Mouse (Mus musculus): ENCODE measurements around the gene Mindy1.

Mindy1 gene

DNA sequence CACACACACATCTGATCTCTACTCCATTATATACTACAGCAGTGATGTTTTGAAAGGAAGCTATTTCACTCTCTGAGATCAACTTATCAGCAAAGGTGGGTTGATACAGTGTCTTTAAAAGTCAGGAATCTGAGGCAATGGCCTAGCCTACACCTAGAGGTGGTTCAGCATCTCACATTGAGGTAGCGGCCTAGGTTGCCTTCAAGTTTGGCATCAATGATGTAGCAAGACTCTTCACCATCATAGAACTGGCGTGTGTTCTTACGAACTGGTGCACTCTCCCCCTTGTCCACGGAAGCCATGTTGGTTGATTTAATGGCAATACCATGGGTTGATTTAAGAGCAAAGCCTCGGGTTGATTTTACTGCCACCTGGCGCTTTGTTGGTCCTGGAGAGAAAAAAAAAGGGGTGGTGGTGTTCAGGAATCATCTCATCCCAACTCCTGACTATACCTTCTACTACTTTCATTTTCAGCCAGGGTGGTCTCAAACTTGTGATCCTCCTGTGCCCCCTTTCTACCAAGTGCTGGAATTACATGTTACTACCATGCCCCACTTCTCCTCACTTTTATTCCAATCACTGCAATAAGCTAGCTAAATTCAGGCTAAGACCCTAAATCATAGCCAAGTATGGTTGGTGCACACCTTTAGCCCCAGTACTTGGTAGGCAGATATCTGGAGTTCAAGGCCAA lies 43.5 kb downstream of the Mindy1 start:
- DNase-seq, result no peak

DNA sequence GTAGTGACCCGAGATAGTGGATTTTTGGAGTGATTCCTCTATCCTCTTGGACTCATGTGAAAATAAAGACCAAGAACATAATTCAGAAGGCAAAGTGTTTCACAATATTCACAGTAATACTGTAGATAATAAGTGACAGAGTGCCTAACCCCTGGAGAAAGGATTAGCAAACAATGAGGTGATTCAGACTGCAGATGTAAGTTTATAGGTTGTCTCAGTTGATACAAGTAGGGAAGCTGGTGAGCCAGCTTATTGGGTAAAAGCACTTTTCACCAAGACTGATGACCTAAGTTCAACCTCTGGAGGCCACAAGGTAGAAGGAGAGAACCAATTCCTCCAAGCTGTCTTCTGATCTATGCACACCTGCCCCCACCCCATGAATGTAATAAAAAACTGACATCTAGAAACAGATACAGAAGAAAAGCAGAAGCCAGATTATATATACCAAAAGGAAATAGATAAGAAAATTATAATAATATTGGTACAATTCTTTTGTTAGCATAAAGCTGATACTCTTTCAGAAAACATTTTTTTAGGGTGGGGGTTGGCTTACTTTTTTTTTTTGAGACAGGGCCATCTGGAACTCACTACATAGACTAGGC lies 47.8 kb downstream of the Mindy1 start:
- DNase-seq, result no peak

DNA sequence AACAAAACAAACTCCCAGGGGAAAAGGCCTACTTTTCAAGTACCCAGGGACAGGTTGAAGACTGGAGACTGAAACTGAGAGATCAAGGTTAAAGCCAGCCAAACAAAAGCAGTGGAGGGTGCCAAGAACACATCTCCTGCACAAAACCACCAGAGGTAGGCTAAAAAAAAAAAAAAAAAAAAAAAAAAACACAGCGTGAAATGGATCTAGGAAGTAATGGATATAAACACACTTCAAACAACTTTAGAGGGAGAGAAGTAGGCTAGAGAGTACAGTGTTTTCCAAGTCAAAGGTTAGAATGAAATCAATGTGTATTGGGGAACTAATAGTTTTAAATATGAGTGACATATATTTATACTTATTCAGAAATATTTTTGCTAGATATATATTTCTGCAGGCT lies 50.4 kb downstream of the Mindy1 start:
- no peak for DNase-seq

DNA sequence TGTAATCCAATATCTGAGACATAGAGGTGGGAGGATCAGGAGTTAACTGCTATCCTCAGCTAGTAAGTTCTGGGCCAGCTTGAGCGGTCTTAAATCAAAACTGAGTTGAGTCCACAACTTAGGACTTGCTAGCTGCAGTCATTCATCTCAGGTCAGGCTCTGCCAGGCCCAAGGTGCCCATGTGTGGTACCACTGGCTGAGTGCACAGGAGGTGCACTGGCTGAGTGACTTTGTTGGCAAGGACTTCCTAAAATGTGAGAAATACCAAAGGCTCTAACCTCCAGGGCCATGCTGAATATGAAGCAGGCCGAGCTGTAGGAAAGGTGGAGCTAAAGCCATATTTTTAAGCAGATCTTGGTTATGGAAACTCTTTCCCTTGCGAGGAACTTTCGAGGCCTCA lies 56.2 kb downstream of the Mindy1 start:
- peak; percentile 86 for DNase-seq

DNA sequence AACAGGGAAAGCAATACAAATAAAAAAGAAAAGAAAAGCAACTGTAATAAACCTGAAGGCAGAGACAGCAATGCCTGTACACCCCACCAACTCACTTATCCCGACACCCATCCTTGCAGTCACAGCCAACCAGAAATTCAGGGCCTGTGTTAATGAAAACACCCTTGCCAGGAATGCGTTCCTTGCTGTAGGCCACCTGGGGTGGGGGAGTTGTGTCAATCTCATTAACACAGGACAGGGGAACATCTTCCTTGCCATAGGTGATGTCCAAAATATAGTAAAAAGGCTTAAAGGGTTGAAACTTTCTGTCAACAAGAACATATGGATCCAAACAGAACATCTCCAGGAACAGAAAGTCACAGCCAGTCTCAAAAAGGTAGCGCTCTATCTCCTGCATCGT lies 57.1 kb downstream of the Mindy1 start:
- DNase-seq, result peak; percentile 79

DNA sequence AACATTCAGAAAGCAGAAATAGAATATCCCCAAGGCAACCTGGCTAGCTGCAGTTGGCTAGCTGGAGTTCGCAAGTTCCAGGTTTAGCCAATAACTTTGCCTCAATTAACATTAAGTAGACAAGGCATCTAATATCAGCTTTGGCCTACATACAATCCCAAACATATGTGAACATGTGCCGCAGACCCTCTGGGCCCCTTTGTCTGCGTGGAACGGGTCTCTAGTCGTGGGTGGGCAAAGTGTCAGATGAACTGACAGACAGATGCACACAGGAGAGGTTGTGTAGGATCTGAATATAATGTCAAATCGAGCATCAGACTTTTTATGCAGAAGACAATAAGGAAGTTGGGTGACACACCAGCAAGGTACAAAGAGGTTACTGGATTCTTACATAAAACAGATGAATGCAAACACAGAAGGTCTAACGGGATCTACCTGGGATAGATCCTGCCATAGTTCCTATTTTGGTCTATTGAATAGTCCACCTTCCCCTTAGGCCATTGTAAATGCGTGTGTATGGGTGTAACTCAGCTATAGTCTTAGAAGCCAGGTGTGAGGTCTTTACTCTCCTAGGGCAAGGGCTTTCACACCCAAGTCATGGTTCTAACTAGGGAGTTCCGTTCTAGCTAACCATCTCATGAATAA lies 62.3 kb downstream of the Mindy1 start:
- DNase-seq, result peak; percentile 31

Data from heart, adult 11 months (tissue).